Mouse (Mus musculus): ENCODE measurements at regions not wholly inside any gene's neighbourhood (a gene's known extent, or its start where the extent isn't known, plus 50 kb on each side); places are given as distances from the start of the nearest gene placed in this dataset.
A peak's percentile ranks its signal among the peaks of the same experiment; 100 is the strongest.

- 88% methylated on average over 7 of the region's 7 CpGs for WGBS
- no peak overlapping the region for H3K9ac ChIP-seq (replicated peaks; ENCODE audit: low read length)
- no peak for ATAC-seq
These were observed 355.3 kb upstream of the Tbx3 start for GRCm38 (mm10) chr5:119315149-119315548.

GRCm38 (mm10) chr5:119317617-119318016 lies 352.9 kb upstream of the Tbx3 start:
- ATAC-seq: no peak
- WGBS: 68% methylated on average over 11 of the region's 11 CpGs
- H3K27ac ChIP-seq: no peak overlapping the region
- H3K4me1 ChIP-seq (ENCODE audit: insufficient read depth, low read length): no peaks in the 10 kb centered on the region
- no peak overlapping the region for H3K9ac ChIP-seq (replicated peaks; ENCODE audit: low read length)
- H3K4me2 ChIP-seq (ENCODE audit: low read depth, low read length): no peak overlapping the region
- TF ChIP-seq CTCF (IDR thresholded peaks at IDR 0.05; ENCODE audit: low read depth): no peak
- H3K4me3 ChIP-seq (ENCODE audit: low read length): no peak overlapping the region
- DNase-seq (ENCODE audit: low spot score): no peak
- H3K36me3 ChIP-seq (ENCODE audit: insufficient read depth, low read length): no peaks in the 10 kb centered on the region
- no peaks in the 10 kb centered on the region for H3K27me3 ChIP-seq (ENCODE audit: insufficient read depth, low read length)
- no peaks in the 10 kb centered on the region for H3K9me3 ChIP-seq (ENCODE audit: low read length)

More at GRCm38 (mm10) chr5:119315149-119315548, 355.3 kb upstream of the Tbx3 start:
- H3K36me3 ChIP-seq (ENCODE audit: insufficient read depth, low read length): no peaks in the 10 kb centered on the region
- no peak overlapping the region for H3K4me2 ChIP-seq (ENCODE audit: low read depth, low read length)
- no peak for DNase-seq (ENCODE audit: low spot score)
- no peak overlapping the region for H3K4me3 ChIP-seq (ENCODE audit: low read length)
- H3K27me3 ChIP-seq (ENCODE audit: insufficient read depth, low read length): no peaks in the 10 kb centered on the region
- TF ChIP-seq CTCF (IDR thresholded peaks at IDR 0.05; ENCODE audit: low read depth): no peak
- H3K27ac ChIP-seq: no peak overlapping the region
- H3K9me3 ChIP-seq (ENCODE audit: low read length): no peaks in the 10 kb centered on the region
- H3K4me1 ChIP-seq (ENCODE audit: insufficient read depth, low read length): no peaks in the 10 kb centered on the region

DNA sequence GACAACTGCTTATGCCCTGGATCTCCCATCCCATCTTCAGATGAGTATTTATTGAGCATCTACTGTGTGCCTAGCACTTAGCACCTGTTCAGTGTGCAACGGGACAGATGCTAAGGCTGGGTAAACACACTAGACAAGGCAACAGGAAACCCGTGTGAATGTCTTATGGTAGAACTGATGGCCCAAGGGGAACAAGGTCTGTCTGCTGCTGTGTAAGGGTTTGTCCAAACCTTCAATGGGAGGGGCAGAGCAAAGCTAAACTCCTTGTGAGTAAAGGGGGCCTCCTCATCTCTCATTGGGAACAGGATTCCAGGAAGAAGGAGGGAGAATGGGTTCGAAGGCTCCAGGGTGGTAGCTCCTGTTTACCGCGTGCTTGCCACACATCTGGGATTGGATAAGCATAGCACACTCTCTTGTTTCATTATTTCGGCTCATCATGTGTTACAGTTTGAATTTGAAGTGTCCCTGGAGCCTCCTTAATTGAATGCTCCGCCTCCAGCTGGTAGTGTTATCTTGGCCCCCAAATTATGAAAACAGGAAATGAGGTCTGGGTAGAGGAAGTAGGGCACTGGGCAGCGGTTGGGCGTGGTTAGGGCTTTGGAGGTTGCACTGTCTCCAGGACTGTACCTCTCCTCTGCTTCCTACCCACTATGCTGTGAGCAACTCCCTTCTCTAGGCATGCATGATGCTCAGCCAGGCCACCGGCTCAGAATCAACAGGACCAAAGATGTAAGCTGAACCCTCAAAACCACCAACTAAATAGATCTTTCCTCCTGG lies 348.9 kb upstream of the Tbx3 start:
- H3K9ac ChIP-seq (replicated peaks; ENCODE audit: low read length): no peak overlapping the region
- TF ChIP-seq CTCF (IDR thresholded peaks at IDR 0.05; ENCODE audit: low read depth): no peak
- WGBS: 81% methylated on average over 10 of the region's 10 CpGs
- no peaks in the 10 kb centered on the region for H3K4me1 ChIP-seq (ENCODE audit: insufficient read depth, low read length)
- H3K4me3 ChIP-seq (ENCODE audit: low read length): no peak overlapping the region
- DNase-seq (ENCODE audit: low spot score): no peak
- H3K27me3 ChIP-seq (ENCODE audit: insufficient read depth, low read length): no peaks in the 10 kb centered on the region
- no peaks in the 10 kb centered on the region for H3K9me3 ChIP-seq (ENCODE audit: low read length)
- no peak overlapping the region for H3K27ac ChIP-seq
- ATAC-seq: no peak
- H3K36me3 ChIP-seq (ENCODE audit: insufficient read depth, low read length): no peaks in the 10 kb centered on the region
- no peak overlapping the region for H3K4me2 ChIP-seq (ENCODE audit: low read depth, low read length)

DNA sequence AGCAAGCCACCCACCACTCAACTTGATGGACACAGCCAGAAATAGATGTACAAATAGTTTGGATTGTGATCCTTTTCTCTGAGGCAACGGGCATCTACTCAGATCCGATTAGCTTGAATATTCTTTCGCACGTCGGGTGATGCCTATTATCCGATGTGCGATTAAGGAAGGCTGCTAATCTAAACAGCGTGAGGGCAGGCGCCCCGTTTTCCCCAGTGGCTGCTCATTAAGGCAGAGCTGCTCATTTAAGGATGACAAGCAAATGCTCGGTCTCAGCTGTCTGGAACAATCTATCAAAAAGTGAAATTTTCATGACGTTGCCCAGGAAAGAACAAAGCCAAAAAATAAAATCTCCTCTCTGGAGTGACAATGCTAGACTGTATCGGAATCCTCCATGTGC lies 348.1 kb upstream of the Tbx3 start:
- ATAC-seq (no peak), DNase-seq (ENCODE audit: low spot score) (peak; percentile 8)
- no peak overlapping the region for H3K27ac ChIP-seq
- H3K27me3 ChIP-seq (ENCODE audit: insufficient read depth, low read length): no peaks in the 10 kb centered on the region
- no peaks in the 10 kb centered on the region for H3K36me3 ChIP-seq (ENCODE audit: insufficient read depth, low read length)
- H3K9me3 ChIP-seq (ENCODE audit: low read length): no peaks in the 10 kb centered on the region
- 26% methylated on average over 13 of the region's 13 CpGs for WGBS
- no peak overlapping the region for H3K4me3 ChIP-seq (ENCODE audit: low read length)
- no peak overlapping the region for H3K4me2 ChIP-seq (ENCODE audit: low read depth, low read length)
- TF ChIP-seq CTCF (IDR thresholded peaks at IDR 0.05; ENCODE audit: low read depth): no peak
- H3K4me1 ChIP-seq (ENCODE audit: insufficient read depth, low read length): no peaks in the 10 kb centered on the region
- no peak overlapping the region for H3K9ac ChIP-seq (replicated peaks; ENCODE audit: low read length)

- no peak overlapping the region for H3K4me3 ChIP-seq (ENCODE audit: low read length)
These were observed 344.7 kb upstream of the Tbx3 start for GRCm38 (mm10) chr5:119325681-119326255.

DNA sequence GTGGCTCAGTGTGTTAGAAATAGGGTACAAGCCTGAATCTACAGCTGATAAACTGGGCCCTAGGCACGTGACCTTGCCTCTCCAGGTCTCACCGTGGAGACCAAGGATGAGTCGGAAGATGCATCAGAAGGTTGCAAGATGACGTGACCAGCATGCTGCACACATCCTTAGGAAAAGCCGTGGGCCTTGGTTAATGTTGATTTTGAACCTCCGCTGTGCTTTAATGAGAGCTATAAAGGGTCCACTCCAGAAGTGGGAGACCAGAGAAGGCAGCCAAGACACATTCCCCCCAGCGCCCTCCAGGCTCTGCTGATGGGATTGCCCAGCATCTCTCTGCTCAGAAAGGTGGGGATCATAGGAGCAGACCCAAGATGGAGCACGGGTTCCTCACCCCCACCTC lies 343.6 kb upstream of the Tbx3 start:
- 87% methylated on average over 8 of the region's 8 CpGs for WGBS
- ATAC-seq: no peak

More at GRCm38 (mm10) chr5:119325681-119326255, 344.7 kb upstream of the Tbx3 start:
- Histone ChIP-seq H3K4me1 (ENCODE audit: insufficient read depth, low read length) (no peaks in the 10 kb centered on the region), H3K27me3 (ENCODE audit: insufficient read depth, low read length) (no peaks in the 10 kb centered on the region), H3K27ac (no peak overlapping the region), H3K9ac (replicated peaks; ENCODE audit: low read length) (no peak overlapping the region), H3K36me3 (ENCODE audit: insufficient read depth, low read length) (no peaks in the 10 kb centered on the region), H3K9me3 (ENCODE audit: low read length) (no peaks in the 10 kb centered on the region), H3K4me2 (ENCODE audit: low read depth, low read length) (no peak overlapping the region)
- 83% methylated on average over 13 of the region's 13 CpGs for WGBS
- DNase-seq (ENCODE audit: low spot score): no peak
- no peak for TF ChIP-seq CTCF (IDR thresholded peaks at IDR 0.05; ENCODE audit: low read depth)
- ATAC-seq: no peak

DNA sequence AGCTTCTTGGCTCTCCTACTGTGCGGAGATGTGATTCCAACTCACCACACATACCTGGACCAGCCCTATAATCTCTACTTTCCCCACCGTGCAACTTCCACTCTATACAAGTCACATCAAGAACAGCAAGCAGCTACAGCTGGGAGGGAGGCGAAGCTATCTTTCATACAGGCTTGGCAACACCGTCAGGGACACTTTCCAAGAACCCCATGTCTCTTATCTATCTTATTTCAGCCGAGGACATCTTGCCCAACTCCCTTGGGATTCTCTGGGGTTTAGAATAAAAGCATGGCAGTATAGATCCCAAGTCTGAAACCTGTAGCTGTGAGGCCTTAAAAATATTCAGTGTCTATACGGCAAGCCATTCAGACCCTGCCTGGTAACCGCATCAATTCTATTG lies 341.5 kb upstream of the Tbx3 start:
- H3K4me2 ChIP-seq (ENCODE audit: low read depth, low read length): no peak overlapping the region
- no peak for TF ChIP-seq CTCF (IDR thresholded peaks at IDR 0.05; ENCODE audit: low read depth)
- ATAC-seq (no peak), DNase-seq (ENCODE audit: low spot score) (no peak)
- no peak overlapping the region for H3K4me3 ChIP-seq (ENCODE audit: low read length)
- 88% methylated on average over 7 of the region's 7 CpGs for WGBS
- H3K9me3 ChIP-seq (ENCODE audit: low read length): no peaks in the 10 kb centered on the region
- H3K27ac ChIP-seq: no peak overlapping the region
- no peaks in the 10 kb centered on the region for H3K4me1 ChIP-seq (ENCODE audit: insufficient read depth, low read length)
- H3K36me3 ChIP-seq (ENCODE audit: insufficient read depth, low read length): no peaks in the 10 kb centered on the region
- no peak overlapping the region for H3K9ac ChIP-seq (replicated peaks; ENCODE audit: low read length)
- H3K27me3 ChIP-seq (ENCODE audit: insufficient read depth, low read length): no peaks in the 10 kb centered on the region

More for the DNA sequence above, 343.6 kb upstream of the Tbx3 start:
- no peak for TF ChIP-seq CTCF (IDR thresholded peaks at IDR 0.05; ENCODE audit: low read depth)
- Histone ChIP-seq H3K9ac (replicated peaks; ENCODE audit: low read length) (no peak overlapping the region), H3K4me1 (ENCODE audit: insufficient read depth, low read length) (no peaks in the 10 kb centered on the region), H3K4me3 (ENCODE audit: low read length) (no peak overlapping the region), H3K9me3 (ENCODE audit: low read length) (no peaks in the 10 kb centered on the region), H3K27me3 (ENCODE audit: insufficient read depth, low read length) (no peaks in the 10 kb centered on the region), H3K36me3 (ENCODE audit: insufficient read depth, low read length) (no peaks in the 10 kb centered on the region), H3K27ac (no peak overlapping the region), H3K4me2 (ENCODE audit: low read depth, low read length) (no peak overlapping the region)
- no peak for DNase-seq (ENCODE audit: low spot score)
